Mouse (Mus musculus): ENCODE measurements around the gene Hs3st3a1.

The Hs3st3a1 gene

GRCm38 (mm10) chr11:64559388-64559787 is 124.3 kb downstream of the Hs3st3a1 start:
- no peak for DNase-seq (ENCODE audit: low spot score)

GRCm38 (mm10) chr11:64560471-64560870 is 125.3 kb downstream of the Hs3st3a1 start:
- DNase-seq (ENCODE audit: low spot score) = no peak

- DNase-seq (ENCODE audit: low spot score) = no peak
Observed at GRCm38 (mm10) chr11:64562771-64563170, 127.6 kb downstream of the Hs3st3a1 start.

Measured in c-Kit-positive CD71-positive TER-119-positive erythroid progenitor cells, embryonic 14.5 days (primary cell).